Mouse (Mus musculus): ENCODE measurements at regions not wholly inside any gene's neighbourhood (a gene's known extent, or its start where the extent isn't known, plus 50 kb on each side); places are given as distances from the start of the nearest gene placed in this dataset.

DNA sequence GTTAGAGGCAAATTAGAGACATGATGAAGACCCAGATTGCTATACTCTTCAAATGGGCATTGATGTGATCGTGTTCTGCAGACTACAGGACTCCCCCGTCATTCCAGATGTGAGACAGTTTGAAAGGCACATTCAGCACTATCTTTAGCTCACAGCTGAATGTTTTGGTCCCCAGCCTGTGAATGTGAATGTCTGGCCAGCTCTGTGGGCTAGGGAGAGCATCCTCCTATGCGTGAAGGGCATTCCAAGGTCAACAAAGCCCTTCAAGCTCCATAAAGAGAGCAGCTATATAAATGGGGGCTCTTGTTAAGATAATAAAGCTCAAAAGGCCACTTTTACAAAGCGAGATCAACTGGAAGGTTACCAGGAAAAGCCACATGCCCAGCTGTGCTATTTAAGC lies 266.1 kb downstream of the Gpat3 start:
- Histone ChIP-seq H3K36me3 (ENCODE audit: control insufficient read depth, insufficient read depth, low read length) (no peaks in the 10 kb centered on the region), H3K4me3 (ENCODE audit: low read depth, low read length) (no peak overlapping the region), H3K9ac (ENCODE audit: low read length) (no peak overlapping the region), H3K9me3 (ENCODE audit: control insufficient read depth, low read length) (no peaks in the 10 kb centered on the region), H3K27ac (ENCODE audit: low read depth) (no peak overlapping the region), H3K4me1 (replicated peaks; ENCODE audit: control insufficient read depth, insufficient read depth, low read length) (no peaks in the 10 kb centered on the region), H3K4me2 (ENCODE audit: low read length) (no peak overlapping the region), H3K27me3 (replicated peaks; ENCODE audit: control insufficient read depth, insufficient read depth, low read length) (no peaks in the 10 kb centered on the region)
- WGBS = 62% methylated on average over 4 of the region's 4 CpGs
- ATAC-seq (replicated peaks; ENCODE audit: low FRiP score, low TSS enrichment, low read depth) (no peak), DNase-seq (ENCODE audit: low spot score) (no peak)

DNA sequence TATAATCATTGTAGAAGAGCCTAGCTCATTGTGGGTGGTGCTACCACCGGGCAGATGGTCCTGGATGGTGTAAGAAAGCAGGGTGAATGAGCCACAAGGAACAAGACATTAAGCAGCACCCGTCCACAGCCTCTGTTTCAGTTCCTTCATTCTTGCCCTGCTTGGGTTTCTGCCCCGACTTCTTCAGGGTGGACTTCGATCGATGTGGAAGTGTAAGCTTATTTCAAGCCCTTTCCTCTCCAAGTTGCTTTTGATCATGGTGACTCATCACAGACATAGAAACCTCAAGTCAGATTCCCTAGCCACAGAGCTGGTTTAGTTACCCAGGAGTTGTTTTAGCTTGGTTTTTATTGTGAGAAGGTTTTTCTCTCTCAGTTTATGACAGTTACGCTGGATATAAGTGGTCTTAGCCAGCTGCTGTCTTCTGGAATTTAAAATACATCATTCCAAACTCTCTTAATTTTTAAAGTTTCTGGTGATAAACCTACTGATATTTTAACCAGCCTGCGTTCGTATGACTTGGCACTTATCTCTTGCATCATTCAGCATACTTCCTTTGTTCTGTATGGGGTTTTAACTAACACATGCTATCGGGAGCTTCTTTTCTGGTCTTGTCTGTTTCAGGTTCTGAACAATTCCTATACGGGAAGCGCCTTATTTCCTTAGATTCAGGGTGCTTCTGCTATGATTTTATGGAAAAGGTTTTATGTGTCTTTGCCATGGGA lies 255.6 kb downstream of the Gpat3 start:
- H3K36me3 ChIP-seq (ENCODE audit: control insufficient read depth, insufficient read depth, low read length) = no peaks in the 10 kb centered on the region
- H3K4me3 ChIP-seq (ENCODE audit: low read depth, low read length) = no peak overlapping the region
- DNase-seq (ENCODE audit: low spot score) = no peak
- H3K27ac ChIP-seq (ENCODE audit: low read depth) = no peak overlapping the region
- no peak overlapping the region for H3K9ac ChIP-seq (ENCODE audit: low read length)
- no peaks in the 10 kb centered on the region for H3K27me3 ChIP-seq (replicated peaks; ENCODE audit: control insufficient read depth, insufficient read depth, low read length)
- H3K4me2 ChIP-seq (ENCODE audit: low read length) = no peak overlapping the region
- H3K4me1 ChIP-seq (replicated peaks; ENCODE audit: control insufficient read depth, insufficient read depth, low read length) = no peaks in the 10 kb centered on the region
- 73% methylated on average over 11 of the region's 11 CpGs for WGBS
- no peaks in the 10 kb centered on the region for H3K9me3 ChIP-seq (ENCODE audit: control insufficient read depth, low read length)
- ATAC-seq (replicated peaks; ENCODE audit: low FRiP score, low TSS enrichment, low read depth) = no peak

DNA sequence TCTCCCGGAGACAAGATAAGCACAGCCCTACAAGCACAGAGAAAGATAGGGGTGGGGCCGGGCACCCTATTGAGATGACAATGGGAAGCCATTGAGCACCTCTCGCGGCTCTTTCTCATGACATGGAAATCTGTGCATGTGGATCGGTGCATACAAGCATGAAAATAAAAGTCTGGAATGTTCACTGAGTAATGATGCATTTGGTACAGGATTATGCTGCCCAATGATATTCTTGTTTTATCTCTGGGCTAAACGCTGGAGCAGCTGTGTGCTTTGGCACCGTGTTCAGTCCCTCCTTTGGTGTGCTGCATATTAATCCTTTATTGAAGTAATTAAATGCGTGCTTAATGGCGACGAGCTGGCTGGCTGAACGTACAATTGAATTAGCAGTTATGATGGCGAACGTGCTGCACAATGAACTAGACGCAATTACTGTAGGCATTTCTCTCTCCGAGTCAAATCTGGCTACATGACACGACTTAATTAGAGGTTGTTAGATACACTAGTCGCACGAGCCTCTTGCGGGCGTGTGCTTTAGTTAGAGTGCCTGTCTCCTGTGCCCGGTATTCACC lies 245.6 kb downstream of the Gpat3 start:
- no peaks in the 10 kb centered on the region for H3K9me3 ChIP-seq (ENCODE audit: control insufficient read depth, low read length)
- DNase-seq (ENCODE audit: low spot score) (no peak), ATAC-seq (replicated peaks; ENCODE audit: low FRiP score, low TSS enrichment, low read depth) (no peak)
- no peak overlapping the region for H3K4me3 ChIP-seq (ENCODE audit: low read depth, low read length)
- no peaks in the 10 kb centered on the region for H3K36me3 ChIP-seq (ENCODE audit: control insufficient read depth, insufficient read depth, low read length)
- no peak overlapping the region for H3K27ac ChIP-seq (ENCODE audit: low read depth)
- no peak overlapping the region for H3K9ac ChIP-seq (ENCODE audit: low read length)
- H3K27me3 ChIP-seq (replicated peaks; ENCODE audit: control insufficient read depth, insufficient read depth, low read length) = no peaks in the 10 kb centered on the region
- H3K4me1 ChIP-seq (replicated peaks; ENCODE audit: control insufficient read depth, insufficient read depth, low read length) = no peaks in the 10 kb centered on the region
- 77% methylated on average over 21 of the region's 21 CpGs for WGBS
- no peak overlapping the region for H3K4me2 ChIP-seq (ENCODE audit: low read length)

DNA sequence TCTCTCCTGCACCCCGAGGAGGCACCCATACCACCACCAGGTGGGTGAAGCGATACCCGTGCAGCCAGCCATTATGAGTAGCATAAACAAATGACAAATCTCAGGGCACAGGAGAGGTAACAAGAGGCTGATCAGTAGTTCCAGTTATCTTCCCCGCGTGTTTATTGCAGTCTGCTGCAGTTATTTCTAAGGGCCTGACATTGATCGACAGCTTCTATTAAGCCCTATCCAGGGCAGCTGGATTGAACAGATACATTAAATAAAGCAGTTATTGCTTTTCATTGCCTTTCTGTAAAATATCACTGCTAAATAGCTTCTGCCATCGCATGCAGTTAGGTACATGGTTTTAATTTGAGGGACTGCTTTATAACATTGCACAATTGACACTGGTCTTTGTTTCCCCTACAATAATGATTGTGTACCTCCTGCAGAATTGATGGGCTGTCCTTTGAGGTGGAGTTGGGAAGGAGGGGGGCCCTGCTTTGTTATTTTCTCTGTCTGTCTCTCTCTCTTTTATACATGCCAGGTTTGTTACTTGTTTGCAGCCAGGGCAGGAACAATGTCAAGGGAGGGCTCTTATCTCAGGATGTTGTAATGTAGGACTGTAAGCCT lies 245.0 kb downstream of the Gpat3 start:
- no peak overlapping the region for H3K4me2 ChIP-seq (ENCODE audit: low read length)
- H3K4me1 ChIP-seq (replicated peaks; ENCODE audit: control insufficient read depth, insufficient read depth, low read length) = no peaks in the 10 kb centered on the region
- no peak overlapping the region for H3K4me3 ChIP-seq (ENCODE audit: low read depth, low read length)
- WGBS = 51% methylated on average over 7 of the region's 7 CpGs
- H3K9ac ChIP-seq (ENCODE audit: low read length) = no peak overlapping the region
- DNase-seq (ENCODE audit: low spot score) (no peak), ATAC-seq (replicated peaks; ENCODE audit: low FRiP score, low TSS enrichment, low read depth) (no peak)
- no peaks in the 10 kb centered on the region for H3K36me3 ChIP-seq (ENCODE audit: control insufficient read depth, insufficient read depth, low read length)
- no peak overlapping the region for H3K27ac ChIP-seq (ENCODE audit: low read depth)
- no peaks in the 10 kb centered on the region for H3K9me3 ChIP-seq (ENCODE audit: control insufficient read depth, low read length)
- no peaks in the 10 kb centered on the region for H3K27me3 ChIP-seq (replicated peaks; ENCODE audit: control insufficient read depth, insufficient read depth, low read length)

DNA sequence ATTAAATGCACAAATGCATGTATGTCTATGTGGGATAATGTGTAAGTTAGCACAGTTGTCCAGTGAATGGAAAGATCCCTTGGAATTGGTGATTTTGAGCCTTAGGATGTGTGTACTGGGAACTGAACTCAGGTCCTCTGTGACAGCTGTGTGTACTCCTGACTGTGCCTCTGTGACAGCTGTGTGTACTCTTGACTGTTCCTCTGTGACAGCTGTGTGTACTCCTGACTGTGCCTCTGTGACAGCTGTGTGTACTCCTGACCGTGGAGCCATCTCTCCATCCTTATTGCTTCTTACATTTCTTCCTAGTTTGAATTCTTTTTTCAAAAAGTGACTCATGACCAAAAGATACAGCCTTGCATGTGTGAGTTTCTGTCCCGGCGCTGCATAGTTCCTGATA lies 239.7 kb downstream of the Gpat3 start:
- 68% methylated on average over 3 of the region's 3 CpGs for WGBS

DNA sequence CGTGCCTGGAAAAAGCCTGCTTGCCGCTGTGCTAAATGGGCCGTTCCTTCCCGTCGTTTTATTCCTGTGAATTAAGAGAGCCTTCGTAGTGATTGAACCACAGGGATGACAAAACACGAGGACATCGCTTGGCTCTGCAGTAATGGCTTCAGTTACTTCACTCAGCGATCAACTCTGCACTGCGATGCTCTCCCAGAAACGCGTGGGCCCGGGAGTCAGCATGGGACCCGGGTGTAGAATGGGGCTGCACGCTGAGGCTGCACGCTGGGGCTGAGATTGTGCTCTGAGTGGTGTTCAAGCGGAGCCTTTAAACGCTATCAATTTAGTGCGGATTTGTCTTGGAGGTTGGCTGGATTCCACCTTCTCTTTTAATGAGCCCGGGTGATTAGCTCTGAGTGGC lies 237.1 kb downstream of the Gpat3 start:
- WGBS = 88% methylated on average over 20 of the region's 20 CpGs
- no peak for ATAC-seq (replicated peaks; ENCODE audit: low FRiP score, low TSS enrichment, low read depth)

More for the DNA sequence above, 239.7 kb downstream of the Gpat3 start:
- Histone ChIP-seq H3K4me1 (replicated peaks; ENCODE audit: control insufficient read depth, insufficient read depth, low read length) (no peaks in the 10 kb centered on the region), H3K27ac (ENCODE audit: low read depth) (no peak overlapping the region), H3K4me3 (ENCODE audit: low read depth, low read length) (no peak overlapping the region), H3K9me3 (ENCODE audit: control insufficient read depth, low read length) (no peaks in the 10 kb centered on the region), H3K36me3 (ENCODE audit: control insufficient read depth, insufficient read depth, low read length) (no peaks in the 10 kb centered on the region), H3K4me2 (ENCODE audit: low read length) (no peak overlapping the region), H3K9ac (ENCODE audit: low read length) (no peak overlapping the region), H3K27me3 (replicated peaks; ENCODE audit: control insufficient read depth, insufficient read depth, low read length) (no peaks in the 10 kb centered on the region)
- no peak for DNase-seq (ENCODE audit: low spot score)
- ATAC-seq (replicated peaks; ENCODE audit: low FRiP score, low TSS enrichment, low read depth) = no peak

DNA sequence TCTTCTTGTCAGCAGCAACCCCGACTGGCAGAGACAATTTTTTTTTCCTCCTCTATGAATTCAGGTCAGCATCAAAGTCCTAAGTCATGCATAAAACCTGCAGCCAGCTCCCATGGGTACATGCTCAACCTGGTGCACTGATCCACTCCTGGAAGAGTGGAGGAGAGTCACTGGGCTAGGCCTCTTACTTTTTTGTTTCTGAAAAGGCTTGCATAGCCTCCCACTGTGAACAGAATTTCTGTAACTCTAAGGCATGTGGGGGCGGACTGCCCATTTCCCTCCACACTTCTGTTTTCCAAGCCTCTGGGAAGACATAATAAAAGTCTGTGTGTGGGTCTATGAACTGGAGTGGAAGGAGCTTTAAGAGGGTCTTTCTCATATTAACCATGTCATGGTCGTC lies 218.8 kb downstream of the Gpat3 start:
- H3K27me3 ChIP-seq (replicated peaks; ENCODE audit: control insufficient read depth, insufficient read depth, low read length) = no peaks in the 10 kb centered on the region
- no peak for ATAC-seq (replicated peaks; ENCODE audit: low FRiP score, low TSS enrichment, low read depth)

More for the DNA sequence above, 237.1 kb downstream of the Gpat3 start:
- Histone ChIP-seq H3K4me1 (replicated peaks; ENCODE audit: control insufficient read depth, insufficient read depth, low read length) (no peaks in the 10 kb centered on the region), H3K27ac (ENCODE audit: low read depth) (no peak overlapping the region), H3K9ac (ENCODE audit: low read length) (no peak overlapping the region), H3K4me2 (ENCODE audit: low read length) (no peak overlapping the region), H3K27me3 (replicated peaks; ENCODE audit: control insufficient read depth, insufficient read depth, low read length) (no peaks in the 10 kb centered on the region), H3K36me3 (ENCODE audit: control insufficient read depth, insufficient read depth, low read length) (no peaks in the 10 kb centered on the region), H3K9me3 (ENCODE audit: control insufficient read depth, low read length) (no peaks in the 10 kb centered on the region), H3K4me3 (ENCODE audit: low read depth, low read length) (no peak overlapping the region)
- DNase-seq (ENCODE audit: low spot score) = no peak

DNA sequence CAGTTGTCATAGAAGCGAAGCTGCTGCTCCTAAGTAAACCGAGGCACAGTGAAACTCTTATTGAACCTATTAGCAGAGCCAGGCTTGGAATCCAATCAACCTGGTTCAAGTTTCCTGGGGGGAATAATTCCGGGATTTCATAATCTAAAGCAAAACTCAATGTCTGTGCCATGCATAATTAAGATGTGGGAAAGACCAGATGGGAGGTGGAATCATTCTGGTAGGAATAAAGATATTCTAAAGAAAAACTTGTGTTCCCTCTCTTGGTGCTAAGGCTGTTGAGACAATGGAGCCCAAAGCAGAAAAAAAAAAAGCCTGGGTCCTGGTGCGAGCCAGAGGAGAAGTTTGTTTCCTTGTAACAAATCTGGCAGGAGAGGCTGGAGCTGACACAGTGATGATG lies 217.7 kb downstream of the Gpat3 start:
- H3K27me3 ChIP-seq (replicated peaks; ENCODE audit: control insufficient read depth, insufficient read depth, low read length) = no peaks in the 10 kb centered on the region
- no peak overlapping the region for H3K4me3 ChIP-seq (ENCODE audit: low read depth, low read length)
- no peak overlapping the region for H3K9ac ChIP-seq (ENCODE audit: low read length)
- WGBS = 95% methylated on average over 4 of the region's 4 CpGs
- H3K9me3 ChIP-seq (ENCODE audit: control insufficient read depth, low read length) = no peaks in the 10 kb centered on the region
- no peak for ATAC-seq (replicated peaks; ENCODE audit: low FRiP score, low TSS enrichment, low read depth)
- H3K4me2 ChIP-seq (ENCODE audit: low read length) = no peak overlapping the region
- no peaks in the 10 kb centered on the region for H3K4me1 ChIP-seq (replicated peaks; ENCODE audit: control insufficient read depth, insufficient read depth, low read length)
- no peak for DNase-seq (ENCODE audit: low spot score)
- H3K36me3 ChIP-seq (ENCODE audit: control insufficient read depth, insufficient read depth, low read length) = no peaks in the 10 kb centered on the region
- H3K27ac ChIP-seq (ENCODE audit: low read depth) = no peak overlapping the region

More for the DNA sequence above, 218.8 kb downstream of the Gpat3 start:
- H3K27ac ChIP-seq (ENCODE audit: low read depth) = no peak overlapping the region
- DNase-seq (ENCODE audit: low spot score) = no peak
- no peak overlapping the region for H3K9ac ChIP-seq (ENCODE audit: low read length)
- WGBS = 84% methylated on average over 3 of the region's 3 CpGs
- no peaks in the 10 kb centered on the region for H3K4me1 ChIP-seq (replicated peaks; ENCODE audit: control insufficient read depth, insufficient read depth, low read length)
- H3K4me3 ChIP-seq (ENCODE audit: low read depth, low read length) = no peak overlapping the region
- no peaks in the 10 kb centered on the region for H3K9me3 ChIP-seq (ENCODE audit: control insufficient read depth, low read length)
- H3K36me3 ChIP-seq (ENCODE audit: control insufficient read depth, insufficient read depth, low read length) = no peaks in the 10 kb centered on the region
- no peak overlapping the region for H3K4me2 ChIP-seq (ENCODE audit: low read length)

DNA sequence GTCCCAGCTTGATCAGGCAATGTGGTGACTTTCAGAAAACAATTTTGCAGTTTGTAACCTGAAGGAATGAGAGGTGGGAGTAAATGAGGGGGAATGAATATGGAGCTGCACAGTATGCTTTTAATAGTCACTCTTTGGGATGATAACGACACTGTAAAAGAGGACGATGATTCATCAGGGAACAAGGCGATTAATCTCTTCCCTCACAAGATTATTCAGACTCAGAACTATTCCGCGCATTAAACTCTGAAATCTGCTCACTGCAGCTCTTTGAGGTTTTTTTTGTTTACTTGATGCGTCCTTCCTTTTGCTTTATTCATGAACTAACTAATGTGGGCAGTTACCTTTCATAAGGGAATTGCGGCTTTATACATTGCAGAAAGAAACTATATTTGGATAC lies 206.1 kb downstream of the Gpat3 start:
- Histone ChIP-seq H3K27ac (ENCODE audit: low read depth) (no peak overlapping the region), H3K9me3 (ENCODE audit: control insufficient read depth, low read length) (no peaks in the 10 kb centered on the region), H3K9ac (ENCODE audit: low read length) (no peak overlapping the region), H3K4me1 (replicated peaks; ENCODE audit: control insufficient read depth, insufficient read depth, low read length) (no peaks in the 10 kb centered on the region), H3K36me3 (ENCODE audit: control insufficient read depth, insufficient read depth, low read length) (no peaks in the 10 kb centered on the region), H3K4me2 (ENCODE audit: low read length) (no peak overlapping the region), H3K27me3 (replicated peaks; ENCODE audit: control insufficient read depth, insufficient read depth, low read length) (no peaks in the 10 kb centered on the region), H3K4me3 (ENCODE audit: low read depth, low read length) (no peak overlapping the region)
- ATAC-seq (replicated peaks; ENCODE audit: low FRiP score, low TSS enrichment, low read depth) (no peak), DNase-seq (ENCODE audit: low spot score) (no peak)
- WGBS = 82% methylated on average over 7 of the region's 7 CpGs
